Mouse (Mus musculus) testis, postnatal 14 days (tissue): ENCODE measurements around the gene Gm44973.
"Not testable (repeated sequence)": the region's sequence is repeated elsewhere in the genome, so short reads cannot be mapped to it uniquely, and the experiment has no call there.

Source experiments
- DNase-seq: peaks from one replicate; pipeline ENCODE4 v3.0.0; 2021; ENCODE audit warnings: low spot score

Gene Gm44973

DNA sequence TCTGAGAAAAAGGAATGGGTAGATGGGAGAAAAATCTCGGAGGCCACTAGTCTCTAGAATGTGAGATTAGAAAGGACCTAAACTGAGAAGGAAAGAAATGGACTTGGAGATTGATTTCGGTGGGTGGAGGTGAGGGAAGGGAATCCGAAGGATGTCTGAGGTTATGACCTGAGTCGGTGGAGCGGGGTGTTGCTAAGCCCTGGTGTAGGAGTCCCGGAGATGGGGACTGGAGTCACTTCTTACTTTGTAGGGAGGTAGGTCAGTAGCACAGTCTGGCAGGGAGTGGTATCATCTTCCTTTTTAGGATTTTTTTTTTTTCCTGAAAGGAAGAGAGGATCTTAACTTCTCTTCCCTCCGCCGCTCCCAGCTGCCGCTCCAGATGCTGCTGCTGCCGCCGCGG is 37.1 kb downstream of the Gm44973 start:
- DNase-seq = no peak

GRCm38 (mm10) chr7:5052931-5053343 is 37.6 kb downstream of the Gm44973 start:
- DNase-seq = no peak

DNA sequence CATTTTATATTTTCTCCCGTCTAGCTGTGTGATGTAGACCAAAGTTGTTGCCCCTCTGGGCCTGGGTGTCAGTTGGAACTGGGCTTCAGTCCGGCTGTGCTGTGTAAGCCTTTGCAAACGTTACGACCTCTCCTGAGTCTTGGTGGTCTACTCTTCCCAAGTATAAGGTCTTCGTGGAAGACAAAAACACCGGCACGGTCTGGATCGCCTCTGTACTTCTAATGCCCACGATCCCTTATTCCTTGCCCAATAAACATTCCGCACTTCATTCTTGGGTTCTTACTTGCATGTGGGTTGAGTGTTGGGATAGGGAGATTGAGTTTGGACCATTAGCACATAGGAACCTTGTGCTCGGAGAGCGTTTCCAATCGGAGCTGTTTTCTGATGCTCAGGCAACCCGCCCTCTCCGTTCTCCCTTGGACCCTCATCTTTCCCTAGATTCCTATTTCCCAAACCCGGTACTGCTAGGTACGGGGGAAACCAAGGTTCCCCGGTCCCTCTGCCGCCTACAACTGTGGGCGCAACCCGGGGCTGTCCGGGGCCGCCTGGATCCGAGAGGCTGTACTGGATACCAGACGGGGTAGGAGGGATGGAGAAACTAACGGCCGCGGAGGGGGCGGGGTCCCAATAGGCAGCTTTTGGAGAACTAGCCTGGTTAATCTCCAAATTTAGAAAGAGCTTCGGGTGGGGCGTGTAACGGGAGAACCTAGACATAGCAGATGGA is 38.3 kb downstream of the Gm44973 start:
- no peak for DNase-seq

GRCm38 (mm10) chr7:5056651-5057263 is 41.5 kb downstream of the Gm44973 start:
- DNase-seq = no peak

GRCm38 (mm10) chr7:5057381-5057780 is 42.1 kb downstream of the Gm44973 start:
- no peak for DNase-seq

GRCm38 (mm10) chr7:5057804-5058203 is 42.5 kb downstream of the Gm44973 start:
- no peak for DNase-seq

- no peak for DNase-seq
Measured at GRCm38 (mm10) chr7:5058631-5059030, 43.3 kb downstream of the Gm44973 start.

GRCm38 (mm10) chr7:5059421-5059820 is 44.1 kb downstream of the Gm44973 start:
- DNase-seq = no peak

DNA sequence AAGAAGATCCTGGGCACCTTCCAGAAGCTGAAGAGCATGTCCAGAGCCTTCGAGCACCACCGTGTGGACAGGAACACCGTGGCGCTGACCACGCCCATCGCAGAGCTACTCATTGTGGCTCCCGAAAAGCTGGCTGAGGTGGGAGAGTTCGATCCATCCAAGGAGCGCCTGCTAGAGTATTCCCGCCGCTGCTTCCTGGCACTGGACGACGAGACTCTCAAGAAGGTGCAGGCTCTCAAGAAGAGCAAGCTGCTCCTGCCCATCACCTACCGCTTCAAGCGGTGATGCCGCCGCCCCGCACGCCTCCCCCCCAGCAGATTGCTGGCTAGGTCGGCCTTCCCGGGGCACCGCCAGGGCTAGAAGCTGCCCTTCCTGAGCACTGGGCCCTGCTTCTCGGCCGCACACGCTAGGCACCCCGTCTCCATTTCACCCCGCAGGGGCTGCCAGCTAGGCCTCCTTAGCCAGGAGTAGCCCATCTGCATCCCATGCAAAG is 45.0 kb downstream of the Gm44973 start:
- peak; percentile 74 for DNase-seq

- peak; percentile 96 for DNase-seq
Measured at GRCm38 (mm10) chr7:5060944-5061773, 45.9 kb downstream of the Gm44973 start.

- DNase-seq = peak; percentile 95
Measured at GRCm38 (mm10) chr7:5061774-5062359, 46.6 kb downstream of the Gm44973 start, which contains the start of gene U2af2. Gene U2af2 (plus strand): TSS chr7:5062143.

DNA sequence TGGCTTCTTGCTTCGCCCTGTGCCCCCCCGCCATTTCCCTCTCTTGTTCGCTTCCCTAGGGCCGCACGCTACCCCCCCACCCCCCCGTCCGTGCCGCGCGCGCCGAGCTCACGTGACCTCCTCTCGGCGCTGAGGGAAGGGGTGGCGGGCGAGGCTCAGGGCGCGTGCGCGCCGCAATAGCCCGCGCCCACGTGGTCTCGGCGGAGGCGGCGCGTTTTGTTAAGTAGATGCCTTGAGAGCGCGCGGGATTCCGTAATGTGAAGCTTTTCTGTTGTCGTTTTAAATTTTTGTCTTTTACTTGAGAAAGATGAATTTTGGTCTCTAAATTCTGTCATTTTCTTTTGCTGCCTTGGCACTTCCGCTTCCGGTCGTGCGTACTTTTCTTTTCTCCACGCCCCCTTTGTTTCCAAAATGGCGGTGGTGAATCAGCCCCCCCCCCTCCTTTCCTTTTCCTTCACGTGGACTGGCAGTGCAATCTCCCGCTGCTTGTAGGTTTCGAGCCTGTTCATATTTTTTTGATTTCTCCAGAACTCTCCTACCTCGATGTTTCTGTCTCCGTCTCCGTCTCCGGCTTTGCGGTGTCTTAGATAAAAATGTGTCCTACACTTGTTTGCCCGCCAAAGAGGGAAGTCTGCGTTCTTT is 47.2 kb downstream of the Gm44973 start:
- no peak for DNase-seq

DNA sequence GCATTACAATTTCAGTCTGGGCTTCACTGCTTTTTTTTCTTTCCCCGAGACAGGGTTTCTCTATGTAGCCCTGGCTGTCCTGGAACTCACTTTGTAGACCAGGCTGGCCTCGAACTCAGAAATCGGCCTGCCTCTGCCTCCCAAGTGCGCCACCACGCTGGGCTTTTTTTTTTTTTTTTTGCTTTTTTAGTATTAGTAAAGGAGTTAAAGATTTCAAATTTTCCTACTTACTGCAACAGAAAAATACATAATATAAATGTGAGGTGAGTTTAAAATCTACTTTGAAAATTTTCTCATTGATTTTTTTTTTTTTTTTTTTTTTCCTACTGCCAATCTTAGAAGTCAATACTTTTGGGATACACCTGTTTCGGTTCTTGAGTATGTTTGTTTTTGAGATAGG is 49.6 kb downstream of the Gm44973 start:
- DNase-seq = no peak

DNA sequence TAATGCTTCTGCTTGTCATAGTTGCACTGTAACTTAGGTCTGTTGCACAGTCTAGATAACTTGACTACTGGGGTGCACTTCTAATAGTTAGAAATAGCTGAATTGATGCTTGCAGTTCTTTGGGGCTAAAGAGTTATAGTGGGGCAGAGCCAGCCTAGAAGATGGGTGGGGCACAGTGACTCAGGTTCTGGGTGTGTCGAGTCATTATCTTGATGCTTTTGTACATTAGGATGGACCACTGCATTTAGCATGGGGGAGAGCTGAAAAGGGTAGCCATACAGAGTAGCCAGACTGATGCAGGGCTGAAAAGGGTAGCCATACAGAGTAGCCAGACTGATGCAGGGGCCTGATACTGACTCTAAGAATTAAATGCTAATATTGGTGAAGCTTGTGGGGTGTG is 58.3 kb downstream of the Gm44973 start:
- no peak for DNase-seq

GRCm38 (mm10) chr7:5074984-5075383 is 59.7 kb downstream of the Gm44973 start:
- DNase-seq = no peak

- no peak for DNase-seq
Measured at GRCm38 (mm10) chr7:5076931-5077330, 61.6 kb downstream of the Gm44973 start.

- not testable (repeated sequence) for DNase-seq
Measured at GRCm38 (mm10) chr7:5079365-5080009, 64.2 kb downstream of the Gm44973 start.

DNA sequence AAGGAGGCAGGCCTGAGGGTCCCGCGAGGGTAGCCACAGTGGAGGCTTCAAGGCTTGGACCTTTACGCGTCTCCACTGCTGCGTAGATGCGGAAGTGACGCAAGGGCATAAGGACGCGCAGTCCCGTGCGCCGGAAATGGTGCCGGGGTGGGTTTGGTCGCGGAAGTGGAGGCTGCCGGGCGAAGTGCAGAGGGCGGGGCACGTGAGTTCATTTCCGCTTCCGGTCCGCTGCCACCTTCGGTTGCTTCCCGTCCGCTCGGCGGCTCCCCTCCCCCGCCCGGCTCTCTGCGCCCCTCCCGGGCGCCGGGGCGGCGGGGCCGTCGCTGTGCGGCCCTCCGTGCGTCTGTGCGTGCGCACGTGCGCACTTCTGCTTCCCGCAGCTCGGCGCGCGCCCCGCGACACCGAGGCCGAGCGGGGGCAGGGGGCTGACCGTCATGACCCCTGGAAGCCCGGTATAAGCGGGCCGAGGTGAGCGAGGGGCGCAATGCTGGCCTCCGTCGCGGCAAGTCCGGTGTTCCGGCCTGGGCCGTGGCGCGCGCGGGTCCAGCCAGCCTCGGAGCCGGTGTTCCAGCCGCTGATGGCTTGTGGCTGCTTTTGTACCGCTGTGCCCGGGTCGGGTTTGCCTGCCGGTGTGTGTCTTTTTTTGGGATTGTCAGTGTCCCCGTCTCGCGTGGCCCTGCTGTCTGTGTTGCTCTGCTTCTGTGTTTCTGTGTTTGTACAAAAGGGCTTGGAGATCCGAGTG is 64.9 kb downstream of the Gm44973 start, which contains the start of gene Epn1:
Gene Epn1 (plus strand): TSS at position 226 of the 742 bp plus-strand sequence.
- peak; percentile 93 for DNase-seq

DNA sequence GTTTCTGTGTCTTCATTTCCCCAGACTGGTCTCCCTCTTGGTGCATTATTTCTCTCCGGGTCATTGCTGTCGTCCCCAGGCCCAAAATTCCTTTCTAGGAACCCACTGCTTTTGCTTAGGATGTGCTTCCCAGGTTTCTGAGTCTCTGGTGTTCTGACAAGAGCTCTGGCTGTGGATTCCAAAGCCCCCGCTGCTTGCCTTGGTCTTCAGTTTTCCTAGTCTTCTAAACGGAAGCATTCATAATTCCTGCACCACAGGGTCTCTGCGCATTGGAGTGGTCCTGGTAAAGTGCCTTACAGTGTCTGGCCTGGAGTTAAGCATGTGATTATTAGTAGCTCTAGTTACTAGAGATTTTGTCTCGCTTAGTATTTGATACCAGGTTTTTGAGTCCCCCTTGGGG is 65.5 kb downstream of the Gm44973 start:
- DNase-seq = no peak

- DNase-seq = no peak
Measured at GRCm38 (mm10) chr7:5081241-5081640, 65.9 kb downstream of the Gm44973 start.
